Mouse (Mus musculus): ENCODE data around the gene Gm527. TPM values are rescaled to one million over a fixed set of nuclear protein-coding genes. Genes with fewer than 3 reads are reported as not detected.

The Gm527 gene
- polyA plus RNA-seq, 1 experiment from 2014 or later = 2.9 TPM

DNA sequence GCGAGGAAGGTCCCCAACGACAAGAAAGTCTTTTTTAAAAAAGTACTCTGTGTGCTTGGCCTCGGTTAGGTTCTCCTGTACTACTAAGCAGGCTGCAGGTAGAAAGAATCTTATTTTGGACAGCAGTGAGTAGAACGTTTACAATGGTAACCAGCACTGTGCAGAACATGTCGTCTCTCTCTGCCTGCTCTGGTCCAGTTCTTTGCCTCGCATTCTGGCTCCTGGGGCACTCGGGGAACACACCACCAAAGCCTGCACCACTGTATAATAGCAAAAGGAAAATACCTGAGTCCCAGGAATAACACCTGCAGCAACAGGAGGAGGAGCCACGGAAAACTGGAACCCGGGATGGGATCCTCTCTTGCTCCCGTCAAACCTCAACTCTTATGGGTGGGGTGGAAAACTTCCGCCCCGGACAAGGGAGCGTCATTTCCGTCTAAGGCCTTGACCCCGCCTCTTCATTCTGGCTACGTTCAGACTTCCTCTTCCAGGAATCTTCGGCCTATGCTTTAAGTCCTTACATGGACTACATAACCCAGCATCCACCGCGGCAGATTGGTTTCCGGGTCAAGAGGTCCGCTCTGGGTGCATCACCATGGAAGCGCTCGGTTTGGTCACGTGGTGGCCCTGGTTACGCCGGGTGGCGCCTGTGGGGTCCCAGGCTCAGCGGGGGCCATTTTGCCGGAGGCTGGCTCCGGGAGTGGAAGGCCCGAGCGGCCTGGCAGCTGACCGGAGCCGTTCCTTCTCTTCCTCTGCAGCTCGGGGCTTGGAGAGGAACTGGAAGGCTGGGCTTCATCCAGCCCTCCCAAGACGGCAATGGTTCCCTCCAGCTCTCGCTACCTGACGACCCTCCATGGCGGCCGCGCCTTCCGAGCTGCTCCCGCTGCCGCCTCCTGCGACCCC lies 47.7 kb downstream of the Gm527 start, which contains the start of the genes Klhl28 and Togaram1:
Gene Klhl28 (minus strand): TSS at position 411 of the 903 bp plus-strand sequence.
Gene Togaram1 (plus strand): TSS at position 681 of the 903 bp plus-strand sequence.
- Histone ChIP-seq H3K4me1 (ENCODE audit: control insufficient read depth, insufficient read depth, low read length) (peaks cover 8% of the 10 kb centered on the region), H3K9ac (ENCODE audit: low read depth, low read length) (peak within 1 kb of the TSS; percentile 90), H3K27me3 (ENCODE audit: control insufficient read depth, insufficient read depth, low read length) (no peaks in the 10 kb centered on the region), H3K9me3 (ENCODE audit: control insufficient read depth, low read length) (no peaks in the 10 kb centered on the region), H3K4me3 (ENCODE audit: low read length) (peak within 1 kb of the TSS; percentile 73), H3K27ac (ENCODE audit: low read depth, low read length) (peak within 1 kb of the TSS; percentile 90), H3K36me3 (ENCODE audit: control insufficient read depth, insufficient read depth, low read length) (0 out of 2 replicates have a peak, but pooled peaks cover under 1% of the 10 kb centered on the region), H3K4me2 (replicated peaks; ENCODE audit: low read depth, low read length) (peak within 1 kb of the TSS; percentile 78)
- peak; percentile 98 for ATAC-seq (ENCODE audit: low FRiP score, low TSS enrichment)
- WGBS = under 1% methylated on average over 45 of the region's 45 CpGs

- Histone ChIP-seq H3K4me3 (ENCODE audit: low read length) (peak overlapping the region; percentile 73), H3K36me3 (ENCODE audit: control insufficient read depth, insufficient read depth, low read length) (peaks cover 5% of the 10 kb centered on the region; the same call in 1 of the 2 replicates), H3K27me3 (ENCODE audit: control insufficient read depth, insufficient read depth, low read length) (no peaks in the 10 kb centered on the region), H3K4me2 (replicated peaks; ENCODE audit: low read depth, low read length) (peak overlapping the region; percentile 72), H3K4me1 (ENCODE audit: control insufficient read depth, insufficient read depth, low read length) (peaks cover 15% of the 10 kb centered on the region), H3K9ac (ENCODE audit: low read depth, low read length) (peak overlapping the region; percentile 90), H3K27ac (ENCODE audit: low read depth, low read length) (peak overlapping the region; percentile 90), H3K9me3 (ENCODE audit: control insufficient read depth, low read length) (no peaks in the 10 kb centered on the region)
- under 1% methylated on average over 44 of the region's 44 CpGs for WGBS
- ATAC-seq (ENCODE audit: low FRiP score, low TSS enrichment) = peak; percentile 34; the same call in 1 of the 2 replicates
Observed at GRCm38 (mm10) chr12:64966101-64966631, 48.5 kb downstream of the Gm527 start.

DNA sequence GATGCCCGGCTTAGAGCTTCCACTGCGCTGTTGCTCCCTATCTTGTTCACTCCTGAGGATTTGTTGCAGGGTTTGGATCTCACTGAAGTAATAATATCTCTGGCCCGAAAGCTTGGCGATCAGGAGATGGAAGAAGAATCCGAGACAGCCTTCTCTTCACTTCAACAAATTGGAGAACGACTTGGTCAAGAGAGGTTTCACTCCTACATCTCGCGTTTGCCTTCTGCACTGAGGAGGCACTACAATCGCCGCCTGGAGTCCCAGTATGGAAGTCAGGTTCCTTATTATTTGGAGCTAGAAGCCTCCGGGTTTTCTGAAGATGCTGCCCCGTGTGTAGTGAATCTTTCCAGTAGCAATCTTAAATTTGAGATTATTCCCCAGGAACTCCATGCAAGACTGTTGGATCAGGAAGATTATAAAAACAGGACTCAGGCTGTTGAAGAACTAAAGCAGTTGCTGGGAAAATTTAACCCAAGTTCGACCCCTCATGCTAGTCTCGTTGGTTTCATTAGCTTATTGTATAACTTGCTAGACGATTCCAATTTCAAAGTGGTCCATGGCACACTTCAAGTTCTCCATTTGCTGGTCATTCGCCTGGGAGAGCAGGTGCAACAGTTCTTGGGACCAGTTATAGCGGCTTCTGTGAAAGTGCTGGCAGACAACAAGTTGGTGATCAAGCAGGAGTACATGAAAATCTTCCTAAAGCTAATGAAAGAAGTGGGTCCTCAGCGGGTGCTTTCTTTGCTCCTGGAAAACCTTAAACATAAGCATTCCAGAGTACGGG lies 49.1 kb downstream of the Gm527 start:
- no peak for ATAC-seq (ENCODE audit: low FRiP score, low TSS enrichment)
- WGBS = 3% methylated on average over 19 of the region's 19 CpGs
- H3K27ac ChIP-seq (ENCODE audit: low read depth, low read length) = peak overlapping the region; percentile 90; the same call in 1 of the 2 replicates

DNA sequence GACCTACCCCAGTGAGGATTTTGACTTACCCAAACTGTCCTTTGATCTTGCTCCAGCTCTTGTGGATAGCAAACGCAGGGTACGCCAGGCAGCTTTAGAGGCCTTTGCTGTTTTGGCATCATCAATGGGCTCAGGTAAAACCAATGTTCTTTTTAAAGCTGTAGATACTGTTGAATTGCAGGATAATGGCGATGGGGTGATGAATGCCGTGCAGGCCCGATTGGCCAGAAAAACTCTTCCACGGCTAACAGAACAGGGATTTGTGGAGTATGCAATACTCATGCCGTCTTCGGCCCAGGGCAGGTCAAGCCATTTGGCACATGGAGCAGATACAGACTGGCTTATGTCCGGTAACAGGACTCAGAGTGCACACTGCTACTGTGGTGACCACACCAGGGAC lies 49.8 kb downstream of the Gm527 start:
- no peak overlapping the region for H3K27ac ChIP-seq (ENCODE audit: low read depth, low read length)
- WGBS = under 1% methylated on average over 9 of the region's 9 CpGs
- H3K9ac ChIP-seq (ENCODE audit: low read depth, low read length) = peak overlapping the region; percentile 90
- H3K4me2 ChIP-seq (replicated peaks; ENCODE audit: low read depth, low read length) = peak overlapping the region; percentile 72
- no peaks in the 10 kb centered on the region for H3K27me3 ChIP-seq (ENCODE audit: control insufficient read depth, insufficient read depth, low read length)
- H3K36me3 ChIP-seq (ENCODE audit: control insufficient read depth, insufficient read depth, low read length) = peaks cover 5% of the 10 kb centered on the region; the same call in 1 of the 2 replicates
- no peak for ATAC-seq (ENCODE audit: low FRiP score, low TSS enrichment)
- peaks cover 24% of the 10 kb centered on the region for H3K4me1 ChIP-seq (ENCODE audit: control insufficient read depth, insufficient read depth, low read length)
- H3K9me3 ChIP-seq (ENCODE audit: control insufficient read depth, low read length) = no peaks in the 10 kb centered on the region
- H3K4me3 ChIP-seq (ENCODE audit: low read length) = peak overlapping the region; percentile 73

More for the DNA sequence above, 49.1 kb downstream of the Gm527 start:
- no peaks in the 10 kb centered on the region for H3K9me3 ChIP-seq (ENCODE audit: control insufficient read depth, low read length)
- peaks cover 5% of the 10 kb centered on the region; the same call in 1 of the 2 replicates for H3K36me3 ChIP-seq (ENCODE audit: control insufficient read depth, insufficient read depth, low read length)
- peak overlapping the region; percentile 90 for H3K9ac ChIP-seq (ENCODE audit: low read depth, low read length)
- peaks cover 20% of the 10 kb centered on the region for H3K4me1 ChIP-seq (ENCODE audit: control insufficient read depth, insufficient read depth, low read length)
- H3K4me2 ChIP-seq (replicated peaks; ENCODE audit: low read depth, low read length) = peak overlapping the region; percentile 72
- H3K4me3 ChIP-seq (ENCODE audit: low read length) = peak overlapping the region; percentile 73
- no peaks in the 10 kb centered on the region for H3K27me3 ChIP-seq (ENCODE audit: control insufficient read depth, insufficient read depth, low read length)

- no peak for ATAC-seq (ENCODE audit: low FRiP score, low TSS enrichment)
- peak overlapping the region; percentile 72 for H3K4me2 ChIP-seq (replicated peaks; ENCODE audit: low read depth, low read length)
- H3K27ac ChIP-seq (ENCODE audit: low read depth, low read length) = no peak overlapping the region
- H3K4me3 ChIP-seq (ENCODE audit: low read length) = peak overlapping the region; percentile 73
- H3K9me3 ChIP-seq (ENCODE audit: control insufficient read depth, low read length) = no peaks in the 10 kb centered on the region
- H3K4me1 ChIP-seq (ENCODE audit: control insufficient read depth, insufficient read depth, low read length) = peaks cover 24% of the 10 kb centered on the region
- H3K9ac ChIP-seq (ENCODE audit: low read depth, low read length) = peak overlapping the region; percentile 90
- H3K36me3 ChIP-seq (ENCODE audit: control insufficient read depth, insufficient read depth, low read length) = peaks cover 5% of the 10 kb centered on the region; the same call in 1 of the 2 replicates
- no peaks in the 10 kb centered on the region for H3K27me3 ChIP-seq (ENCODE audit: control insufficient read depth, insufficient read depth, low read length)
- 3% methylated on average over 2 of the region's 2 CpGs for WGBS
Observed at GRCm38 (mm10) chr12:64968067-64968466, 50.4 kb downstream of the Gm527 start.

DNA sequence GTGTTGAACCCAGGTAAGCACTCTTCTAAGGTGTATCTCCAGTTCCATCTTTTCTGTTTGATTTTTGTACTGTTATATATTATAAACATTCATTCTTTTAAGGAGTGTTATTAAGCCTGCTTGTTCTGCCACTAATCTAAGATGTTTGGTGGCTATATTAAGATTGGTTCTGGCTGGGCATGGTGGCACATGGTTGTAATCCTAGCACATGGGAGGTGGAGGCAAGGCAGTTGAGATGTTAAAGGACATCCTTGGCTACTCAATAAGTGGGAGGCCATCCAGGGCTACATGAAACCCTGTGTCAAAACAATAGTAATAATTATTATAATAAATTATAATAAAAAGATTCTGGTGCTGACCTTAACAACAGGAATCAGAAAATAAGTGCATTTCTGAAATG lies 53.7 kb downstream of the Gm527 start:
- H3K27ac ChIP-seq (ENCODE audit: low read depth, low read length) = no peak overlapping the region
- peaks cover 5% of the 10 kb centered on the region; the same call in 1 of the 2 replicates for H3K36me3 ChIP-seq (ENCODE audit: control insufficient read depth, insufficient read depth, low read length)
- no peaks in the 10 kb centered on the region for H3K9me3 ChIP-seq (ENCODE audit: control insufficient read depth, low read length)
- peaks cover 18% of the 10 kb centered on the region; the same call in 1 of the 2 replicates for H3K4me1 ChIP-seq (ENCODE audit: control insufficient read depth, insufficient read depth, low read length)
- no peak overlapping the region for H3K9ac ChIP-seq (ENCODE audit: low read depth, low read length)
- H3K4me2 ChIP-seq (replicated peaks; ENCODE audit: low read depth, low read length) = no peak overlapping the region
- H3K27me3 ChIP-seq (ENCODE audit: control insufficient read depth, insufficient read depth, low read length) = no peaks in the 10 kb centered on the region
- H3K4me3 ChIP-seq (ENCODE audit: low read length) = no peak overlapping the region
- ATAC-seq (ENCODE audit: low FRiP score, low TSS enrichment) = no peak

GRCm38 (mm10) chr12:64972063-64972462 lies 54.4 kb downstream of the Gm527 start:
- no peak for ATAC-seq (ENCODE audit: low FRiP score, low TSS enrichment)
- Histone ChIP-seq H3K9me3 (ENCODE audit: control insufficient read depth, low read length) (no peaks in the 10 kb centered on the region), H3K9ac (ENCODE audit: low read depth, low read length) (no peak overlapping the region), H3K27ac (ENCODE audit: low read depth, low read length) (no peak overlapping the region), H3K36me3 (ENCODE audit: control insufficient read depth, insufficient read depth, low read length) (peaks cover 8% of the 10 kb centered on the region; the same call in 1 of the 2 replicates), H3K4me2 (replicated peaks; ENCODE audit: low read depth, low read length) (no peak overlapping the region), H3K27me3 (ENCODE audit: control insufficient read depth, insufficient read depth, low read length) (no peaks in the 10 kb centered on the region), H3K4me3 (ENCODE audit: low read length) (no peak overlapping the region), H3K4me1 (ENCODE audit: control insufficient read depth, insufficient read depth, low read length) (peaks cover 18% of the 10 kb centered on the region; the same call in 1 of the 2 replicates)
- 85% methylated on average over 6 of the region's 6 CpGs for WGBS
